Mouse (Mus musculus): ENCODE results near the gene Lbh. TPM values are rescaled to one million over a fixed set of nuclear protein-coding genes. Genes with fewer than 3 reads are reported as not detected.

The Lbh gene
- polyA plus RNA-seq, 1 experiment from 2014 or later = 1.8 TPM

GRCm38 (mm10) chr17:72967371-72968175 is 49.5 kb downstream of the Lbh start:
- 77% methylated on average over 6 of the region's 6 CpGs for WGBS
- peaks cover 17% of the 10 kb centered on the region for H3K4me1 ChIP-seq
- H3K9me3 ChIP-seq = no peaks in the 10 kb centered on the region
- H3K36me3 ChIP-seq (replicated peaks) = no peaks in the 10 kb centered on the region
- H3K4me3 ChIP-seq = no peak overlapping the region
- DNase-seq (ENCODE audit: extremely low spot score, low spot score) = no peak
- no peak overlapping the region for H3K27ac ChIP-seq
- no peaks in the 10 kb centered on the region for H3K27me3 ChIP-seq (ENCODE audit: poor library complexity, severe bottlenecking)

GRCm38 (mm10) chr17:72968666-72969065 is 50.6 kb downstream of the Lbh start:
- 77% methylated on average over 4 of the region's 4 CpGs for WGBS
- Histone ChIP-seq H3K27ac (no peak overlapping the region), H3K36me3 (replicated peaks) (no peaks in the 10 kb centered on the region), H3K4me1 (peaks cover 17% of the 10 kb centered on the region), H3K4me3 (no peak overlapping the region), H3K27me3 (ENCODE audit: poor library complexity, severe bottlenecking) (no peaks in the 10 kb centered on the region), H3K9me3 (no peaks in the 10 kb centered on the region)
- no peak for DNase-seq (ENCODE audit: extremely low spot score, low spot score)

- Histone ChIP-seq H3K27ac (no peak overlapping the region), H3K27me3 (ENCODE audit: poor library complexity, severe bottlenecking) (no peaks in the 10 kb centered on the region), H3K4me3 (no peak overlapping the region), H3K9me3 (no peaks in the 10 kb centered on the region), H3K4me1 (peaks cover 15% of the 10 kb centered on the region), H3K36me3 (replicated peaks) (no peaks in the 10 kb centered on the region)
- 88% methylated on average over 7 of the region's 7 CpGs for WGBS
- no peak for DNase-seq (ENCODE audit: extremely low spot score, low spot score)
Observed at GRCm38 (mm10) chr17:72970631-72971161, 52.6 kb downstream of the Lbh start.

- Histone ChIP-seq H3K9me3 (no peaks in the 10 kb centered on the region), H3K4me3 (no peak overlapping the region), H3K27me3 (ENCODE audit: poor library complexity, severe bottlenecking) (no peaks in the 10 kb centered on the region), H3K27ac (no peak overlapping the region), H3K4me1 (peaks cover 6% of the 10 kb centered on the region; the same call in 1 of the 2 replicates), H3K36me3 (replicated peaks) (no peaks in the 10 kb centered on the region)
- WGBS = 97% methylated on average over 5 of the region's 5 CpGs
- DNase-seq (ENCODE audit: extremely low spot score, low spot score) = no peak
Observed at GRCm38 (mm10) chr17:72973041-72973440, 54.9 kb downstream of the Lbh start.

- WGBS = 88% methylated on average over 11 of the region's 11 CpGs
- no peaks in the 10 kb centered on the region for H3K27me3 ChIP-seq (ENCODE audit: poor library complexity, severe bottlenecking)
- DNase-seq (ENCODE audit: extremely low spot score, low spot score) = no peak
- H3K4me3 ChIP-seq = no peak overlapping the region
- H3K27ac ChIP-seq = no peak overlapping the region
- H3K4me1 ChIP-seq = peaks cover 6% of the 10 kb centered on the region; the same call in 1 of the 2 replicates
- H3K36me3 ChIP-seq (replicated peaks) = no peaks in the 10 kb centered on the region
- H3K9me3 ChIP-seq = no peaks in the 10 kb centered on the region
Observed at GRCm38 (mm10) chr17:72976258-72977231, 58.4 kb downstream of the Lbh start.

- peaks cover 6% of the 10 kb centered on the region; the same call in 1 of the 2 replicates for H3K4me1 ChIP-seq
- H3K4me3 ChIP-seq = no peak overlapping the region
- DNase-seq (ENCODE audit: extremely low spot score, low spot score) = no peak
- H3K36me3 ChIP-seq (replicated peaks) = no peaks in the 10 kb centered on the region
- 78% methylated on average over 1 of the region's 1 CpGs for WGBS
- H3K9me3 ChIP-seq = no peaks in the 10 kb centered on the region
- H3K27ac ChIP-seq = no peak overlapping the region
- H3K27me3 ChIP-seq (ENCODE audit: poor library complexity, severe bottlenecking) = no peaks in the 10 kb centered on the region
Observed at GRCm38 (mm10) chr17:72977616-72978015, 59.5 kb downstream of the Lbh start.

- H3K36me3 ChIP-seq (replicated peaks) = no peaks in the 10 kb centered on the region
- WGBS = 87% methylated on average over 6 of the region's 6 CpGs
- no peaks in the 10 kb centered on the region for H3K9me3 ChIP-seq
- no peaks in the 10 kb centered on the region for H3K27me3 ChIP-seq (ENCODE audit: poor library complexity, severe bottlenecking)
- H3K4me1 ChIP-seq = peaks cover 6% of the 10 kb centered on the region; the same call in 1 of the 2 replicates
- DNase-seq (ENCODE audit: extremely low spot score, low spot score) = no peak
- no peak overlapping the region for H3K4me3 ChIP-seq
- no peak overlapping the region for H3K27ac ChIP-seq
Observed at GRCm38 (mm10) chr17:72982156-72982555, 64.1 kb downstream of the Lbh start.

- no peak overlapping the region for H3K4me3 ChIP-seq
- no peaks in the 10 kb centered on the region for H3K9me3 ChIP-seq
- H3K4me1 ChIP-seq = no peaks in the 10 kb centered on the region
- H3K27ac ChIP-seq = no peak overlapping the region
- H3K27me3 ChIP-seq (ENCODE audit: poor library complexity, severe bottlenecking) = no peaks in the 10 kb centered on the region
- DNase-seq (ENCODE audit: extremely low spot score, low spot score) = no peak
- no peaks in the 10 kb centered on the region for H3K36me3 ChIP-seq (replicated peaks)
- 94% methylated on average over 7 of the region's 7 CpGs for WGBS
Observed at GRCm38 (mm10) chr17:72983471-72983870, 65.4 kb downstream of the Lbh start.

- Histone ChIP-seq H3K27ac (no peak overlapping the region), H3K4me3 (no peak overlapping the region), H3K27me3 (ENCODE audit: poor library complexity, severe bottlenecking) (no peaks in the 10 kb centered on the region), H3K36me3 (replicated peaks) (no peaks in the 10 kb centered on the region), H3K9me3 (no peaks in the 10 kb centered on the region), H3K4me1 (no peaks in the 10 kb centered on the region)
- 83% methylated on average over 6 of the region's 6 CpGs for whole genome bisulfite sequencing
- DNase-seq (ENCODE audit: extremely low spot score, low spot score) = no peak
Observed at GRCm38 (mm10) chr17:72989025-72989424, 70.9 kb downstream of the Lbh start.

Other genes with a start within 250 kb of the Lbh start
- 20.4 and 23.2 TPM in 2 replicates for gene Ypel5, start 81.9 kb upstream of the Lbh start, polyA plus RNA-seq (2016; fragmentation: Nextera tagmentation; extraction: Ambion mirVana)
- gene Lclat1, start 189.7 kb downstream of the Lbh start, polyA plus RNA-seq (2016; fragmentation: Nextera tagmentation; extraction: Ambion mirVana) = 10.4 and 10.9 TPM in 2 replicates

Measured in forebrain, embryonic 10.5 days (tissue).